Mouse (Mus musculus): ENCODE measurements around the gene Chrdl1. TPM values are rescaled to one million over a fixed set of nuclear protein-coding genes. Genes with fewer than 3 reads are reported as not detected.

The Chrdl1 gene
- 3.0 and 6.7 TPM in 2 replicates for polyA plus RNA-seq (2012; rRNA removed)

DNA sequence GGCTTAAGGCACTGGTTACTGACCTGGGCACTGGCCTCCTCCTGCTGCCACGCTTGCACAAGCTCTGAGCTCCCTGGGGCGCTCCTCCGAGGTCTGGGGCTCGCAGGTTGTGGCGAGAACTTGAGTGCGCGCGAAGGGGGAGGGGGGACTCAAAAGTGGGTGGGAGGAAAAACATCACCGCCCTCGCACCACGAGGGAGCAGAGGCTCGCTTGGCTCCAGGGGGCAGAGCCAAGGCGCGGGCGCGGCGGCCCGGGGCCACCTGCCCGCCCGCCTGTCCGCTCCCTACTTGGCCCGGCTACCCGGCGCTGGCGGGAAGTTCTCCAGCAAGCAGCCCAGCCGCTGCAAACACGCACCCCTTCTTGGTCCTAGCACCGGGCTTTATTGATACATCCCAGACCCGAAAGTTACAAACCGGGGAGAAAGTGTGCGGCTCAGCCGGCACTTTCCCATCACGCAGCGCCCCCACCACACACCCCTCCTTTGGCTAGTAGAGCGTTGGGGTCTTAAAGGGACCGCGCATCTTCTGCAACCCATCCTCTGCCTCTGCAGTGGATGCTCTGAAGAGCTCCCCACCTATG is at the start of gene Chrdl1:
TSS of gene Chrdl1 (minus strand) at position 472 of the 579 bp plus-strand sequence.

Other genes with a start within 250 kb of the Chrdl1 start
- gene Pak3, start 124.3 kb upstream of the Chrdl1 start, polyA plus RNA-seq (2012; rRNA removed), result 24.2 and 27.1 TPM in 2 replicates